Mouse (Mus musculus) cerebellum, adult 8-10 months (tissue): Measurements from ENCODE around the gene Tbx10.

ENCODE experiments used
- DNase-seq: peaks from one replicate; pipeline ENCODE4 v3.0.0; 2022

Gene Tbx10

DNA sequence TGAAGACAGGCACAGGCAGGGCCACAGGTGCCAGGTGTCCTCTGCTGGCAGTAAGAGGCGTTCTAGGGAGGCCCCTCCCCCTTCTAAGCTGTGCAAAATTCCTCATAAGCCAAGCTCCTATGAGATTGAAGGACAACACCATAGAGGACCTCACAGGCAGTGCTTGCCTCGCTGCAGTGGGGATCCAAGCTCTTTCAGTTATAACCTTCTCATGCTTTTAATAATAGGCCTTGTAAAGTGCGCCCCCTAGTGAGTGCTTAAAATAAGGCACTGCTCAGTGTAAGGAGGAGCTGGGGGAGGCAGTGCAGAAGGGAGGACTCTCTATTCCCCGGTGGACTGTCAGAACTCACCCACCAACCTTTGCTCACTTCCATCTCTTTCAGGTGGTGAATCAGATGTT lies 12.2 kb upstream of the Tbx10 start:
- peak; percentile 83 for DNase-seq

DNA sequence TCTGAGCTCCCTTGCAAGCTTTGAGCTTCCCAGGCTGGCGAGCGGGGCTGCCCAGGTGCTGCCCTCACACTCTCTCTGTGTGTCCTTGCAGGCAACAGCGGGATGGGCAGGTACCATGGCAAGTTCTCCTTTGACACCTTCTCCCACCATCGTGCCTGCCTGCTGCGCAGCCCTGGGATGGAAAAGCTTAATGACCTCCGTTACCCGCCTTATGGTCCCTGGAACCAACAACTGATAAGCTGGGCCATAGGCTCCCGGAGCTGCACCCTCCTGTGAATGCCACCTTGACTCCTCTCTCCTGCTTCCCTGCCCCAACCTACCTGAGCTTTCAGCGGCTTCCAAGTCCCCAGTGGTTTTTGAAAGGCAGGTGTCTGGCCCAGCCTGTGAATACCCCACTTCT lies 11.6 kb upstream of the Tbx10 start:
- no peak for DNase-seq

DNA sequence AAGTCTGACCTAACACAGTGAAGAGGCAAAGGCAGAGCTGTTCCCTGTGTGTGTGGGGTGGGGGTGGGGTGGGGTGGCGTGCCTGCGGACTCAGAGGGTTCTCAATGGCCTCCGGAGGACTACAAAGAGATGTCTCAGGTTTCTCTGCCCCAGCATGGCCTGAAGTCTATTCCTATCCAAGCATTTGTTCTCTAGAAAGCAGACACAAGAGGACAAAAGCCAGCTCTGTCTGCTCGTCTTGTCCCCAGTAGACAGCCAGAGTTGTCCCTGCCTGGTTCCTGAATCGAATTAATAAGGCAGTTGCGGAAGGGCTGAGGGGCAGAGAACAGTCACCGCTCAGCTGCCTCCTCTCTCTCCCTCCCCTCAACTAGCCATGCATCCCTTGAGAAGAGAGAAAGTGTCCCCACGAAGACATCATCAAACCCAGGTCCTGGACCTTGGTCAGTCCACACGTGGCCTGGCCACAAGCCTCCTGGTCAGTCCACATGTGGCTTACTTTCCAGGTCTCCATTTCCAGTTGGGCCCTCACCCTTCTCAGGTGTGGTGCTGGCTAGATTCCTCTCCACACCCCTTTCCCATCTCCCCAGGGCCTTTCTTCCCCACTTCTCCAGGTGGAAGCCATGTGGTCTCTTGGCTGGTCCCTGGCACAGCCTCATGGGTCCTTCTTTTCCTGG lies 8.9 kb upstream of the Tbx10 start:
- no peak for DNase-seq

DNA sequence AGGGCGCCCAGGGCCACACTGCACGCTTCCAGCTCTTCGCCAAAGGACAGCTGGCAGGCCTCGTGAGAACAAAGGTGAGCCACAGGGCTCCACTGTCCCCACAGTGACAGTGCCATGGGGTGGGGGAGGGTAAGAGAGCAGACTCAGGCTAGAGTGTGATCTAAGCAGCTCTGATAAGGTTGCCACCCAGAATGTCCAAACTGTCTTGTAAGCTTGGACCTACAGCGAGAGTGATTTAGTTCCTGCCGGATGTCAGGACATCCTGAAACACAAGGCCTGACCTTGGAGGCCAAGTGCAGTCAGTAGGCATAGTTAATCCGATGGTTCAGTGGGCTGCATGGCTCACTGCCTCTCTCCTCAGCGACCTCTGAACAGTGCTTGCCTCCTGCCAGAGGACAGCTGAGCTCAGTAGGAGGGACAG lies 7.3 kb upstream of the Tbx10 start:
- no peak for DNase-seq

- no peak for DNase-seq
Observed at GRCm38 (mm10) chr19:3986334-3986733, 6.2 kb upstream of the Tbx10 start, which contains the start of gene Acy3. TSS of gene Acy3 (plus strand) at chr19:3986570.

- DNase-seq: no peak
Observed at GRCm38 (mm10) chr19:3988066-3988465, 4.5 kb upstream of the Tbx10 start.

- no peak for DNase-seq
Observed at GRCm38 (mm10) chr19:3988750-3989149, 3.8 kb upstream of the Tbx10 start.

- DNase-seq: no peak
Observed at GRCm38 (mm10) chr19:3990804-3991203, 1.7 kb upstream of the Tbx10 start.

- no peak for DNase-seq
Observed at GRCm38 (mm10) chr19:3991562-3991961, 990 bp upstream of the Tbx10 start.

DNA sequence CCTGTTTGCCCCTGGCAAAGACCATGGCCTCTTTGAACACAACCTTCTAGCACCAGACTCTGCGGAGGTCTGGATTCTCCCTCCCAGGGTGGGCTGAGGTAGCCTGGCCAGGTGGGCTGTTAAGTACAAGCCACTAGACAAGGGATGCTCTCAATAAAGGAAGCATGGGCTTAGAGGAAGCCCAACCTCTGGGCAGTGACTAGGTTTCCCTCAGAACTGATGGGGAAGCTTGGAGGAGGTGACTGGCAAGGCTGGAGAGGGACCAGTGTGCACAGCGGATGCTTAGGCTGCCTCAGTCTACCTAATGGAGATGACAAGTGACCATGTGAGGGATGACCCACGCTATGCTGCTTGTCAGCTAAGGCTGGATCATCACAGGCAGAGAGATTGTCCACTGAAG lies 586 bp upstream of the Tbx10 start:
- no peak for DNase-seq

DNA sequence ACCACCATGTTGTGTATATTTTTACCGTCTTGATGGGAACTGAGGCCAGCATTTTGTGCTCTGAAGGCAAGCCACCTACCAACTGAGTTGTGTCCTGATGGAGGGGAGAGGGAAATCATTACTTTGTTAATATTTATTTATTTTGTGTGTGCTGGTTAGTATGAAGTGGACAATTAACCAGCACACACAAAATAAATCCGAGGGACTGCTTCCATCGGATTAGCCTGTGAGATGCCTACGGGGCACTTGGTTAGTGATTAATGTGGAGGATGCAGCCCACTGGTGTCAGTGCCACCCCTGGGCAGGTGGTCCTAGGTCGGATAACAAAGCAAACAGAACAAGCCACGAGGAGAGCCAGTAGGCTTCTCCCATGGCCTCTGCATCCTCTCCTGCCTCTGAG lies 2.4 kb downstream of the Tbx10 start:
- DNase-seq: no peak

DNA sequence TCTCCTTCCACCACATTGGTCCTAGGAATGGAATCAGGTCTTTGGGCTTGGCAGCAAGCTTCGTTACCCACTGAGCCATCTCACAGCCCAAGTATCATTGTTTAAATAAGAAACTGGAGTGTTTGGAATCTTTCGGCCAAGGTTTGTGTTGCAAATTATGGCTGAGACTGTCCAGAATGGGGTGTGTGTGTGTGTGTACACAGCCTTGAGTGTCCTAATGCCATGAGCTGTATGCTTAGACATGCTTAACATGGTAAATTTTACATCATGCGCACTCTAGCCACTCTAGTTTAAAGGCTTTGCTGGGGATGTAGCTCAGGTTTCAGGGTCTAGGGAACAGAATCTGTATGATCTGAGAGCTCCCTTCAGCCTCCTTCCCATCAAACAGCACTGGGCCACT lies 3.0 kb downstream of the Tbx10 start:
- no peak for DNase-seq

- DNase-seq: no peak
Observed at GRCm38 (mm10) chr19:3996106-3996505, 3.6 kb downstream of the Tbx10 start.

- no peak for DNase-seq
Observed at GRCm38 (mm10) chr19:3996747-3997146, 4.2 kb downstream of the Tbx10 start.

DNA sequence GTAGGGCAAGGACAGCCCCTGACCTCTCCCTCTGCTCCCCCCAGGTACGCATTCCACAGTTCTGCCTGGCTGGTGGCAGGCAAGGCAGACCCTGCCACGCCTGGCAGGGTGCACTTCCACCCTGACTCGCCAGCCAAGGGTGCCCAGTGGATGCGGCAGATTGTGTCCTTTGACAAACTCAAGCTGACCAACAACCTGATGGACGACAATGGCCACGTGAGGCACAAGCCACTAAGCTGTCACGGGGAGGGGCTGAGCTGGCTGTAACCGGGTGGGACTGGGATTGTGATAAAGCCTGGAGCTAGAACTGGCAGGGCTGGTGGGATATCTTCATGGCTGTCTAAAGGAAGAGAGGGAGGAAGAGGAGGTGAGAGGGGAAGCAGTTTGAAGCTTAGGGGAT lies 4.7 kb downstream of the Tbx10 start:
- no peak for DNase-seq

DNA sequence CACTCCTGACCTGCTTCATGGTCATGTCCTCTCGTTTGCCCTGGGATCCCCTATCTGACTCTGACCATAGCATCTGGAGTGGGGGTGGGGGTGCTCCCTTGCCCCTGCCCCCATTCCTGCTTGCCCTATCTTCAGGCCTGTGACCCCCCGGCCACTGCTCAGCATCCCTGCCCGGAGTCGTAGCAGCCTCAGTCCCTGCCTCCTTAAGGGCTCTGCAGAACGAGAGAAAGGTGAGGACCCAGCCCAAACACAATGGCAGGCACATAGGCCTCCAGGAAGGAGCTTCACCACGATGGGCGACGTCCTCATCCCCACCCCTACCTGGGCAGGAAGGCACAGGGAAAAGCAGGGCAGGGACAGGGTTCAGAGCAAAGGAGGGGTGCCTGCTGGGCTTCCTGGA lies 5.8 kb downstream of the Tbx10 start:
- no peak for DNase-seq

GRCm38 (mm10) chr19:3999121-3999730 lies 6.7 kb downstream of the Tbx10 start:
- no peak for DNase-seq

GRCm38 (mm10) chr19:4000119-4000900 lies 7.8 kb downstream of the Tbx10 start, which contains the start of the genes Nudt8 and Gm49405:
TSS of gene Nudt8 (plus strand) at chr19:4000580.
TSS of gene Gm49405 (plus strand) at chr19:4000626.
- peak; percentile 98 for DNase-seq

- DNase-seq: no peak
Observed at GRCm38 (mm10) chr19:4000949-4001525, 8.5 kb downstream of the Tbx10 start.

- DNase-seq: no peak
Observed at GRCm38 (mm10) chr19:4001752-4002151, 9.2 kb downstream of the Tbx10 start.

DNA sequence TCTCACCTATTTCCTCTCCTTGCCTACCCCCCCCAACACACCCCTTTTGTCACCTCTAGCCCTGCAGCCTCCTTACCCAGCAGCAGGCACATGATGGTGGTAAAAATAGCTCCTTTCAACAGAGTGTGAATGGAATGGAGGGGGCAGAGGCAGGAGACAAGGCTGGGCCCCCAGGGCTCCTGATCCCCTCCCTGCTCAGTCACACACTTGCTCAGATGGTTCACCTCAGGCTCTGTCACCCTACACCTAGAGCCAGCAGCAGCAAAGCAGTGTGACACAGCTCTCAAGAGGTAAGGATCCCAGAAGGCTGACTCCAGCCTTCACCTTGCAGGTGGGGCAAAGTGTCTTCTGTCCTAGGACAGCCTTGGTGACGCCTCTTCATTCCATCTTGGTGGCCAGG lies 10.6 kb downstream of the Tbx10 start, which contains the start of gene Doc2g:
Doc2g (plus strand) TSS at position 202 of the 400 bp plus-strand sequence.
- no peak for DNase-seq

GRCm38 (mm10) chr19:4003641-4004040 lies 11.1 kb downstream of the Tbx10 start:
- DNase-seq: no peak

DNA sequence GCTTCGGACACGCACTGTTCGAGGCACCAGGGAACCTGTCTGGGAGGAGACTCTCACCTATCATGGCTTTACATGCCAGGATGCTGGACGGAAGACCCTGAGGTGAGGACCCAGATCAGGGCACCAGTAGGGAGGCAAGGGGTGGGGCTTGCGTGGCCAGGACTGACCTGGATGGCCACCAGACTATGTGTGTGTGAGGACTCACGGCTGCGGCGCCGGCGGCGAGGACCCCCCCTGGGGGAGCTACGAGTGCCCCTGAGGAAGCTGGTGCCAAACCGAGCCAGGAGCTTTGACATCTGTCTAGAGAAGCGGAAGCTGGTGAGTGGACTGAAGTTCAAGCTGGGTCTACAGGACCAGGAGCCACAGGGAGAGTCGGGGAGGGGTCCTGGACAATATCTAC lies 11.8 kb downstream of the Tbx10 start:
- DNase-seq: no peak
